Mouse (Mus musculus) intestine, embryonic 15.5 days (tissue): ENCODE data around the gene Olfr825. TPM values are rescaled to one million over a fixed set of nuclear protein-coding genes. Genes with fewer than 3 reads are reported as not detected.
"Not testable (repeated sequence)": the region's sequence is repeated elsewhere in the genome, so short reads cannot be mapped to it uniquely, and the experiment has no call there.

Experiments
- ATAC-seq: fragments of 200-750 bp; cut with Nextera tagmentation; 2 replicates; pipeline ENCODE4 v1.8.0; 2017; ENCODE audit warnings: moderate TSS enrichment, moderate library complexity
- H3K27ac ChIP-seq: fragments of 300-500 bp; sonication (generic); 2 replicates; pipeline ENCODE4 v1.5.1; 2015; ENCODE audit warnings: mild to moderate bottlenecking, inconsistent platforms
- H3K27me3 ChIP-seq: fragments of 300-500 bp; sonication (generic); replicated peaks from 2 replicates; pipeline ENCODE4 v1.6.1; 2015; ENCODE audit warnings: inconsistent platforms
- H3K36me3 ChIP-seq: fragments of 300-500 bp; sonication (generic); 2 replicates; pipeline ENCODE4 v1.6.1; 2015; ENCODE audit warnings: inconsistent platforms
- H3K4me1 ChIP-seq: fragments of 300-500 bp; sonication (generic); replicated peaks from 2 replicates; pipeline ENCODE4 v1.6.1; 2015; ENCODE audit warnings: inconsistent platforms
- H3K4me2 ChIP-seq: fragments of 300-500 bp; sonication (generic); replicated peaks from 2 replicates; pipeline ENCODE4 v1.6.1; 2015; ENCODE audit warnings: mild to moderate bottlenecking, inconsistent platforms
- H3K4me3 ChIP-seq: fragments of 300-500 bp; sonication (generic); replicated peaks from 2 replicates; pipeline ENCODE4 v1.5.1; 2015; ENCODE audit warnings: inconsistent platforms
- H3K9ac ChIP-seq: fragments of 300-500 bp; sonication (generic); 2 replicates; pipeline ENCODE4 v1.6.1; 2015; ENCODE audit warnings: inconsistent platforms
- H3K9me3 ChIP-seq: fragments of 300-500 bp; sonication (generic); 2 replicates; pipeline ENCODE4 v1.6.1; 2016; ENCODE audit warnings: inconsistent platforms
- WGBS: fragments of 180-500 bp; shearing (Covaris S2); methylation state at CpG from one replicate; pipeline ENCODE4 v1.1.7; 2015; 5-methylcytosine and 5-hydroxymethylcytosine counted together
- polyA plus RNA-seq: library from polyadenylated mRNA; unstranded; fragments of >200 nt; fragmentation: Nextera tagmentation; extraction: Ambion mirVana; gene quantifications from 2 replicates; pipeline ENCODE4 v1.2.1, GENCODE M21; 2015

Olfr825 gene
- not detected in 2 replicates for polyA plus RNA-seq

GRCm38 (mm10) chr10:130166666-130167065 is at the start of gene Olfr825:
Gene Olfr825, minus strand, starts transcription at chr10:130166766.
- ATAC-seq: no peak
- no peak within 1 kb of the TSS for H3K9ac ChIP-seq
- no peaks in the 10 kb centered on the region for H3K36me3 ChIP-seq

GRCm38 (mm10) chr10:130214303-130214702 is 47.7 kb upstream of the Olfr825 start, which contains the start of gene Olfr827:
Gene Olfr827, minus strand, starts transcription at chr10:130214403.
- WGBS: 82% methylated on average over 1 of the region's 1 CpGs
- Histone ChIP-seq H3K9me3 (no peaks in the 10 kb centered on the region), H3K4me1 (no peaks in the 10 kb centered on the region), H3K27me3 (no peaks in the 10 kb centered on the region), H3K4me2 (no peak within 1 kb of the TSS), H3K36me3 (no peaks in the 10 kb centered on the region), H3K9ac (no peak within 1 kb of the TSS), H3K27ac (no peak within 1 kb of the TSS), H3K4me3 (no peak within 1 kb of the TSS)
- ATAC-seq: no peak

More at GRCm38 (mm10) chr10:130166666-130167065, at the start of gene Olfr825:
- H3K4me3 ChIP-seq: no peak within 1 kb of the TSS
- H3K27me3 ChIP-seq: no peaks in the 10 kb centered on the region
- H3K27ac ChIP-seq: no peak within 1 kb of the TSS
- no peaks in the 10 kb centered on the region for H3K4me1 ChIP-seq
- H3K9me3 ChIP-seq: no peaks in the 10 kb centered on the region
- H3K4me2 ChIP-seq: no peak within 1 kb of the TSS

DNA sequence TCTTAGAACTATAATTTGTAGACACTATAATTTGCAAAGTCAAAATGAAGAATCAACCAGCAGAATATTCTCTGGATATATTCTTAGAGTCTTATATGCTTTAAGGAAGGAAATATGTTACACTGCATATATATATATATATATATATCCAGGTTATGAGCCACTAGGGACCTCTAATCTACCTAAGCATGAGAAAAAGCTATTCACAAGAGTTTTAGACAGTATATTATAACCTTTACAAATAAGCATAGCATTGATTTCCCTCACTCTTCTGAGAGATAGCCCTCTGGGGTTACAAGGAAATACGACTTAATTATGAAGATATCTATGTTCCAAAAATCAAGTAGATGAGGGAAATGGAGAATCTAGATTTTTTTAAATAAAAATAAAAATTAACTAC is 17.5 kb upstream of the Olfr825 start, which contains the start of gene Olfr826:
Olfr826 (minus strand) TSS at position 101 of the 400 bp plus-strand sequence.
- no peak within 1 kb of the TSS for H3K27ac ChIP-seq
- H3K27me3 ChIP-seq: no peaks in the 10 kb centered on the region
- no peaks in the 10 kb centered on the region for H3K4me1 ChIP-seq
- WGBS: 71% methylated on average over 1 of the region's 1 CpGs
- ATAC-seq: no peak
- no peak within 1 kb of the TSS for H3K9ac ChIP-seq
- H3K36me3 ChIP-seq: no peaks in the 10 kb centered on the region
- no peak within 1 kb of the TSS for H3K4me3 ChIP-seq
- H3K4me2 ChIP-seq: no peak within 1 kb of the TSS
- H3K9me3 ChIP-seq: no peaks in the 10 kb centered on the region

GRCm38 (mm10) chr10:130165196-130165595 is 1.4 kb downstream of the Olfr825 start:
- Histone ChIP-seq H3K4me1 (no peaks in the 10 kb centered on the region), H3K4me2 (no peak overlapping the region), H3K9ac (no peak overlapping the region), H3K36me3 (no peaks in the 10 kb centered on the region), H3K27me3 (no peaks in the 10 kb centered on the region), H3K4me3 (no peak overlapping the region), H3K9me3 (no peaks in the 10 kb centered on the region), H3K27ac (no peak overlapping the region)
- no peak for ATAC-seq

DNA sequence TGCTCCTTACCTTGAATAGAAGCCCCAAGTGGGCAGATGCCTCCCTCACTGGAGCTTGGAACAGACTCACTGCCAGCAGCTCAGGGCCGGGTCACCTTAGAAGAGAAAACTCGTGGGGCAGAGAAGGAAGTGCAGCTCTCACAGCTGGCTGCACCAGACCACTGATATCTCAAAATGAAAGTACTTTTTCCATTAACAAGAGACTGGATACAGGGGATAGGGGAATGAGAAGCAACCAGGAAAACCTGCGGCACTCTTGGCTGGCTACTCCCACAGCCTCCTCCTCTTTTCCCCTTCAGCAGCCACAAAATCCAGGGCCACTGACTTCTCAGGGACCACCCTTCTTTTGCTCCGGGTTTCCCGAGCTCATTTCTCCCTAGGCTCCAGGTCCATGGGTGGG is 22.4 kb downstream of the Olfr825 start:
- H3K9ac ChIP-seq: no peak overlapping the region
- H3K36me3 ChIP-seq: no peaks in the 10 kb centered on the region
- no peak overlapping the region for H3K4me2 ChIP-seq
- no peak for ATAC-seq
- 74% methylated on average over 5 of the region's 5 CpGs for WGBS
- no peaks in the 10 kb centered on the region for H3K4me1 ChIP-seq
- no peaks in the 10 kb centered on the region for H3K27me3 ChIP-seq
- H3K9me3 ChIP-seq: no peaks in the 10 kb centered on the region
- no peak overlapping the region for H3K4me3 ChIP-seq
- no peak overlapping the region for H3K27ac ChIP-seq

DNA sequence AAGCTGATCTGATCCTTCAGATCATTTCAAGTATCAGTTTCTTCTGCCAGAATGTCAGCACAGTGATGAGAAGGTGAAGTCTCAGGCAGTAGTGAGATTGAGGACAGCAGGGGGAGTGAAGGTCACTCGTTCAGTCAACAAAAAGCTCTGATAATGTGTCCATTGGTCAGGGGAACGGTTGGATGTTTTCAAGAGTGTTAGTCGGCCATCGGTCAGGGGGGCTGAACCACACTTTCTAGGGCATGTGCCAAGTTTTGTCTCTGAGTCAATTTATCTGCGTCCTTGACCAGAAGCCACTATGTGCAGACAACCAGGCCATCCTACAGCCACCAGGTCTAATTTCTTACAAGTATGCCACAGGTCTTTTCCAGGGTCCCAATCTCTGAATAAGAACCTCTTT is 24.1 kb downstream of the Olfr825 start:
- H3K36me3 ChIP-seq: not testable (repeated sequence)

GRCm38 (mm10) chr10:130134811-130135210 is 31.8 kb downstream of the Olfr825 start:
- H3K9ac ChIP-seq: no peak overlapping the region
- no peak for ATAC-seq
- H3K4me2 ChIP-seq: no peak overlapping the region
- H3K9me3 ChIP-seq: no peaks in the 10 kb centered on the region
- H3K36me3 ChIP-seq: no peaks in the 10 kb centered on the region
- H3K27me3 ChIP-seq: no peaks in the 10 kb centered on the region
- H3K4me1 ChIP-seq: no peaks in the 10 kb centered on the region
- no peak overlapping the region for H3K4me3 ChIP-seq
- no peak overlapping the region for H3K27ac ChIP-seq

More for the DNA sequence above, 24.1 kb downstream of the Olfr825 start:
- ATAC-seq, H3K9me3 ChIP-seq, H3K9ac ChIP-seq, H3K4me2 ChIP-seq, H3K4me3 ChIP-seq, H3K4me1 ChIP-seq, H3K27me3 ChIP-seq, H3K27ac ChIP-seq: not testable (repeated sequence)
- 80% methylated on average over 5 of the region's 5 CpGs for WGBS

- H3K36me3 ChIP-seq, H3K4me2 ChIP-seq, ATAC-seq, H3K9ac ChIP-seq, H3K27me3 ChIP-seq, H3K4me3 ChIP-seq, H3K9me3 ChIP-seq, H3K27ac ChIP-seq, H3K4me1 ChIP-seq: not testable (repeated sequence)
Observed at GRCm38 (mm10) chr10:130129900-130130299, 36.7 kb downstream of the Olfr825 start, which contains the start of gene Olfr824. Gene Olfr824, minus strand, starts transcription at chr10:130130000.

DNA sequence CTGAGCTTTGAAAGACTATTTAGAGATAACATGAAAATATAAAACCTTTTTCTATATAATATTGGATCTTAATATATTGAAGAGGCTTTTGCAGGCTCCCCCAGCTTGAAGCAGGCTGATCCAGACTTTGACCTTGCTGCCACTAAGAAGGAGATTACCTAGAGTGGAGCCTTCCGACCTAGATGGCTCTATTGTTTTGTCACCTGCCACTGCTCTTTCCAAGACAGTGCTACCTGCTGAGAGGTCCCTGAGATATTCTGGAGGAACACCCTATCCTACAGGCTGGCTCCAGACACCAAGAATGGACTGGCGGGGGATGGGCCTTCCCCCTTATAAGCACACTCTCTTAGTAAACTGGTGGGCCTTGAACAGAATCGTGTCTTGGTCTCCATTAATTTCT is 50.5 kb downstream of the Olfr825 start:
- not testable (repeated sequence) for ATAC-seq
- WGBS: 70% methylated on average over 3 of the region's 3 CpGs

GRCm38 (mm10) chr10:130115283-130115682 is 51.3 kb downstream of the Olfr825 start, which contains the start of gene Olfr823:
Gene Olfr823, minus strand, starts transcription at chr10:130115383.
- H3K4me1 ChIP-seq, H3K36me3 ChIP-seq, H3K27me3 ChIP-seq, H3K9me3 ChIP-seq, H3K4me3 ChIP-seq, H3K9ac ChIP-seq, ATAC-seq, H3K4me2 ChIP-seq, H3K27ac ChIP-seq: not testable (repeated sequence)
- WGBS: 82% methylated on average over 1 of the region's 1 CpGs

More for the DNA sequence above, 50.5 kb downstream of the Olfr825 start:
- not testable (repeated sequence) for H3K4me2 ChIP-seq, H3K27ac ChIP-seq, H3K4me3 ChIP-seq, H3K9ac ChIP-seq, H3K4me1 ChIP-seq, H3K9me3 ChIP-seq, H3K27me3 ChIP-seq, H3K36me3 ChIP-seq

Other genes starting within 250 kb of the Olfr825 start
- gene Olfr818, start 217.7 kb downstream of the Olfr825 start, polyA plus RNA-seq: not detected in 2 replicates
- gene Olfr819, start 199.5 kb downstream of the Olfr825 start, polyA plus RNA-seq: not detected in 2 replicates
- gene Olfr247, start 190.6 kb downstream of the Olfr825 start, polyA plus RNA-seq: not detected in 2 replicates
- not detected in 2 replicates for gene Gm10310, start 181.7 kb downstream of the Olfr825 start, polyA plus RNA-seq
- not detected in 2 replicates for gene Olfr820, start 154.1 kb downstream of the Olfr825 start, polyA plus RNA-seq
- not detected in 2 replicates for gene Olfr821, start 136.4 kb downstream of the Olfr825 start, polyA plus RNA-seq
- gene Olfr822, start 95.6 kb downstream of the Olfr825 start, polyA plus RNA-seq: not detected in 2 replicates
- gene Olfr823, start 51.4 kb downstream of the Olfr825 start, polyA plus RNA-seq: not detected in 2 replicates
- gene Olfr824, start 36.8 kb downstream of the Olfr825 start, polyA plus RNA-seq: not detected in 2 replicates
- gene Olfr826, start 17.4 kb upstream of the Olfr825 start, polyA plus RNA-seq: not detected in 2 replicates
- gene Olfr827, start 47.6 kb upstream of the Olfr825 start, polyA plus RNA-seq: not detected in 2 replicates
- 0.04 and 0.05 TPM in 2 replicates for gene Neurod4, start 113.5 kb upstream of the Olfr825 start, polyA plus RNA-seq
- gene Tespa1, start 156.1 kb upstream of the Olfr825 start, polyA plus RNA-seq: 1.2 and 1.3 TPM in 2 replicates
- not detected in 2 replicates for gene Vmn2r84, start 227.6 kb upstream of the Olfr825 start, polyA plus RNA-seq